Mouse (Mus musculus): ENCODE results near the gene Trim59. TPM values are rescaled to one million over a fixed set of nuclear protein-coding genes. Genes with fewer than 3 reads are reported as not detected.
A peak's percentile ranks its signal among the peaks of the same experiment; 100 is the strongest.

Gene Trim59
- 10 to 100 TPM; 10.7 to 12.9 TPM for total RNA-seq (2021)
- long read RNA-seq, experiment 1, partial matches to known transcripts, result 0 of 3 reads
- long read RNA-seq, experiment 1, other reads (novel, unspliced or antisense), result 2 of 3 reads
- long read RNA-seq, experiment 2, partial matches to known transcripts, result 0 of 7 reads
- long read RNA-seq, experiment 2, other reads (novel, unspliced or antisense), result 2 of 7 reads

DNA sequence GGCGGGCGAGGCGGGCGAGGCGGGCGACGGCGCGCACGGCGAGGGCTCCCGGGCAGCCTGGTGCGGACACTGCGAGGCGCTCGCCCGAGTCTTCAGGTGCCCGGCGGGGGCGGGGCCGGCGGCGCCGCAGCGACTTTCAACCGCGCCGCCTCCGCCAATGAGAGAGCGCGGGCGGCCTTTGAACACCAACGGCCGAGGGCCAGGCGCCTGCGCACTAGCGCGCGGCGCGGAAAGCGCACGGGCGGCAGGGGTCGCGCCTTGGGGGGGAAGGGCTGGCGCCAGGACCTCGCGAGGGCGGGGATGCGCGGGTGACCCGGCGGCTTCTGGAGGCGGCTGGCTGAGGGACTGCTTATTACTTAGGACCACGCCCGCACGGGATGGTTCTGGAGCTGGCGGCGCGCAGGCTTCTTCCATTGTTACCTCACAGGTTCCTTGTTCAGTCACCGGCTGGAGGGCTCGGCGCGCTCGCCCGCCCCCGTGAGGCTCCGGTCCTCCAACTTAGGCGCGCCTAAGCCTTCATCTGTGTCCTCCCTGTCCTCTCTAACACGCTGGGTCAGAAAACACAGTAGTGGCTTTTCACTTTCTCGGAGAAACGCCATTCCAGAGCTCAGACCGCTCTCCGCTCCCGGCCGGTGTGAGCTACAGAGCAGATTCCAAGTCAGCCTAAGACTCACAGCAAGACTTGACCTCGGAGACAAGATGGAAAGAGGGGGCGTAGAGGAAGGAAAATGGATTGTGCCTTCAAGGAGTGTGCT is at the start of gene Trim59:
Trim59 (minus strand) TSS at position 111 of the 755 bp plus-strand sequence.
- peak; percentile 23 for TF ChIP-seq CTCF (conservative IDR thresholded peaks at IDR 0.05)
- peak; percentile 79 to 81 for DNase-seq (ENCODE audit: low spot score in 2 of 2)
- peak within 1 kb of the TSS; percentile 90 for H3K4me3 ChIP-seq

DNA sequence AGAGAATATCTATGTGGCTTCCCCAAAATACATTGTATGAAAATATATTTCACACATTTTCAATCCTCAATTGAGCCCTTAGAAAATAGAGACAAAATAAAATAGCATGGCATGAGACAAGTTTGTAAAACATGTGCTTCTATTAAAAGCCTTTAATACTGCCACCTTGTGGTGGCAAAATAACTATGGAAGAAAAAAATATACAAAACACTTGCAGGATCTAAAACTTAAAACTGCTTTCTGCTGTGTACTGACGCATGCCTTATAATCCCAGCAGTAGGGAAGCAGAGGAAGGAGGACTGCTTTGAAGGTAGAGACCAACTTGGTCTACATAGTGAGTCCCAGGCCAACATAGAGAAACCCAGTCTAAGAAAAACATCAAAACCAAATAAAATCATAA is 19.4 kb upstream of the Trim59 start:
- TF ChIP-seq CTCF (conservative IDR thresholded peaks at IDR 0.05), result peak; percentile 86
- DNase-seq (ENCODE audit: low spot score in 2 of 2), result no peak
- Histone ChIP-seq H3K4me3 (no peak overlapping the region), H3K27ac (no peak overlapping the region)

More for the DNA sequence above, at the start of gene Trim59:
- H3K27ac ChIP-seq, result peak within 1 kb of the TSS; percentile 90

DNA sequence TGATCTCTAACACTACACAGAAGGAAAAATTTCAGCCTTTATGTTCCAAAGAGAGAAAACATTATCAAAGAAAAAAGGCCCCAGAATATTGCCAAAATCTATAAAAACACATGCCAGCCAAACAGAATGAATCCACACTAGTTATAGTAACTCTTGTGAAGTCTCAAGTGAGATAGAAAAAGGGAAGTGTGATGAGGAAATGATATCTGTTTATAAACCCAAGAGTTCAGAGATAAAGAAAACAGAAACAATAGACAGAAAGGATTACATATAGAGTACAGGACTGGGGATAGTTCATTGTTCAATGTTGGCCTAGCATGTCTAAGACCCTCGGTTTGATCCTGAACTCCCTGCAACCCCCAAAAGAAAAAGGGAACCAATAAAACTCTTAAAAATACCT is 18.2 kb upstream of the Trim59 start:
- H3K4me3 ChIP-seq, result no peak overlapping the region
- DNase-seq (ENCODE audit: low spot score in 2 of 2), result no peak

DNA sequence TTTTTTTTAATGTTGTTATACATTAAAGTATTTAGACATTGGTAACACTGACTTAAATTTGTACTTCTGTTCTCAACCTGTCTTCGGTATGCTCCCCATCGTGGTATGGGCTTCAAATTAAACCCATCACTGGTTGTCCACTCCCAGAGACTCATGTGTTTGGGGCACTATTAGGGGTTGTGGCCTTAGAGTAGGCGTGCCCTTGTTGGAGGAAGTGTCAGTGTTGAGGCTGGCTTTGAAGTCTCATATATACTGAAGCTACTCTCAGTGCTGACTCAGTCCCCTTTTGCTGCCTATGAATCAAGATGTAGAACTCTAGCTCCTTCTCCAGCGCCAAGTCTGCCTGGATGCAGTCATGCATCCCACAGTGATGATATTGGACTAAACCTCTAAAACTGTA is 16.1 kb upstream of the Trim59 start:
- TF ChIP-seq CTCF (conservative IDR thresholded peaks at IDR 0.05), result no peak

More for the DNA sequence above, 18.2 kb upstream of the Trim59 start:
- no peak for TF ChIP-seq CTCF (conservative IDR thresholded peaks at IDR 0.05)
- H3K27ac ChIP-seq, result no peak overlapping the region

DNA sequence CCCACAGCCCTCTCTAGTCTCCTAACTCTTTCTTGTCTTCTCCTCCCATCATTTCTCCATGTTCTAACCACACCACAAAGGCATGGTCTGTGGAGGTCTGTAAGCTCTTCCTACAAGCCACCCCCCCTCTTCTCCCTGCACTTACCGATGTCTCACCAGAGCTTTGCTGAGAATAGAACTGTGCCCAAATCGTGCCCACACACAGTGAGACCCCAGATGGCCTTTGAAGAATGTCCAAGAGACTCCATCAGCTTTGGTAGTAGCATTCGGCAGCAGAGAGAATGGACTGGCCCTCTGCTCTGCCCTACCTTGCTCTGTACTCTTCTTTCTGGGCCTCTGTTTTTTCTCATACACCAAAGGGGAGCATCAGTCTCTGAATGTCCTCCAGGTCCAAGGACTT is 11.3 kb upstream of the Trim59 start:
- no peak overlapping the region for H3K27ac ChIP-seq
- DNase-seq (ENCODE audit: low spot score in 2 of 2), result no peak
- TF ChIP-seq CTCF (conservative IDR thresholded peaks at IDR 0.05), result no peak
- no peak overlapping the region for H3K4me3 ChIP-seq

More for the DNA sequence above, 16.1 kb upstream of the Trim59 start:
- no peak overlapping the region for H3K4me3 ChIP-seq
- no peak overlapping the region for H3K27ac ChIP-seq
- DNase-seq (ENCODE audit: low spot score in 2 of 2), result no peak

DNA sequence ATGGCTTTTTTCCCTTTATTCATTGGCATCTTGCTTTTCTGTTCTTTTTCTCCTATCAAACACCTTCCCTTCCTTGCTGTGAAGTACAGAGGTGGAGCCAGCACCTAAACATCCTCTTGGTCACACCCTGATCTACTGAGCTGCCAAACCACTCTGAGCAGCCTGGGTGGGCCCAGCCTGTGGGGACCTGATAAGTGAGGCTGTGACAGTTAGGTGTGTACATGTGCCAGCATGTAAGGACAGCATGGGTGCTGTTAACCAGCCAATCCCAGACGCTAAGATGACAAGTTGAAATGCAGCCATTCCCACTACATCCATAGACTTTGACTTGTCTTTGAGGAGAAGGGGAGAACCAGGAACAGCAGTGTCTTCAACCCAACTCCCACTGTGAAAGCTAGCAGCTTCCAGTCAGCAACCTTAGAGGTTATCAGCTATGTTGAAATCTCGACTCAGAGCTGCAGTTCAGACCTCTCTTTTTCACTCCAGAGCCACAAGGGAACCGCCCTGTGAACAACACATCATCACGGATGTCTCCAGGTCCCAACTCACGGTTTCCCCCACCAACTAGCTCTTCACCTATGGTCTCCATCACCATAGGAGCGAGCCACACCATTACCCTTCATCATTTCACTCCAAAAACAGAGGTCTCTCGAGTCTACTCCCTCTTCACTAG is 10.3 kb upstream of the Trim59 start:
- TF ChIP-seq CTCF (conservative IDR thresholded peaks at IDR 0.05), result no peak
- H3K27ac ChIP-seq, result no peak overlapping the region
- DNase-seq (ENCODE audit: low spot score in 2 of 2), result no peak
- no peak overlapping the region for H3K4me3 ChIP-seq

DNA sequence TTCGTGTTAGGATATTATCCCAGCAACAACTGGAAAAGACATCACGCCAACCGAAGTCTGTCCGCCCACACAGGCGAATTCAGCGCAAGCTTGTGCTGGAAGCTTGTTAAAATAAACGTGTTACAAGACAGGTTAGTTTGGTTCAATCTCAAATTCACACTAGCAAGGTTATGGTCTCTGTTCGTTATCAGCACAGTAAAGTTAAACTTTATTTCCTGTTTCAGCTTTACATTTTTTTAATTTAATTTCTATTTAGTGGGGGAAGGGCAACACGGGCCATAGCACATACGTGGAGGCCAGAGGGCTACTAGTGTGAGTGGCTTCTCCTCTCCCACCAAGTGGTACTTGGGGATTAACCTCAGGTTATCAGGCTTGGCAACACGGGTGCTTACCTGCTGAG is 7.3 kb upstream of the Trim59 start:
- no peak for DNase-seq (ENCODE audit: low spot score in 2 of 2)
- TF ChIP-seq CTCF (conservative IDR thresholded peaks at IDR 0.05), result no peak
- Histone ChIP-seq H3K27ac (no peak overlapping the region), H3K4me3 (no peak overlapping the region)

DNA sequence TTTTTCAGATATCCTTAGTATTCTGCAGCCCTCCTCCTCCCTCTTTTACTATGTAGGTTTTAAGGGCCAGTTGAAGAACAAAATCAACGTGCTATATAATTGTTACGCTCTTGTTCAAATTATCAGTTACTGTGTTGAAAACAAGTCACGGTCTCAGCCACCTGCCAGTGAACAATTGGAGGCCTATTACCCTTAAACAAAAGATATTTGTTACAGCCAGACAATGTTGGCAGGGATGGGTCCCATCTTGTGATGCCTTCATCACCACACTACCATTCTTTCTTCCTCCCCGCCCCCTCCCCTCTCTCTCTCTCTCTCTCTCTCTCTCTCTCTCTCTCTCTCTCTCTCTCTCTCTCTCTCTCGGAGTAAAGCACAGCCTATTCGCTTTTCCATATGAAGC is 4.5 kb upstream of the Trim59 start:
- DNase-seq (ENCODE audit: low spot score in 2 of 2), result peak in 1 of 2 experiments; percentile 19
- H3K4me3 ChIP-seq, result no peak overlapping the region
- no peak for TF ChIP-seq CTCF (conservative IDR thresholded peaks at IDR 0.05)
- H3K27ac ChIP-seq, result peak overlapping the region; percentile 72; the same call in 1 of the 2 replicates

DNA sequence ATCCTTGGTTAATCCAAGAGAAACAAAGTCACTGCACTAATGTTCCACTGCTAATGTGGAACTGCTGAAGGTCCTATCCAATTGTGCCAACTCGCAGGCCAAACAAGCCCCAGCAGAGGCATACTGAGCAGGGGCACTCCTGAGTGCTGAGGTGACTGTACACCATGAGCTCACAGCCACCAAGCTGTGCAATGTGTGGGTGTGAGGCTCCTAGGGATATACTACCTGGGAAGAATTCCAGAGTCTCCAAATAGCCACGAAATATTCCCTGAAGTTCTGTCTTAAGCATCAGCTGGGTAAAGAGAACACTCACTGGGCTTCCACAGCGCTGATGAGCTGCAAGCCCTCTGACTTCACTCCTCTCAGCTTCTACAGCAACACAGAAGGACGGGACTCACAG is 3.1 kb upstream of the Trim59 start:
- H3K27ac ChIP-seq, result peak overlapping the region; percentile 72
- no peak for TF ChIP-seq CTCF (conservative IDR thresholded peaks at IDR 0.05)
- DNase-seq (ENCODE audit: low spot score in 2 of 2), result no peak
- no peak overlapping the region for H3K4me3 ChIP-seq

DNA sequence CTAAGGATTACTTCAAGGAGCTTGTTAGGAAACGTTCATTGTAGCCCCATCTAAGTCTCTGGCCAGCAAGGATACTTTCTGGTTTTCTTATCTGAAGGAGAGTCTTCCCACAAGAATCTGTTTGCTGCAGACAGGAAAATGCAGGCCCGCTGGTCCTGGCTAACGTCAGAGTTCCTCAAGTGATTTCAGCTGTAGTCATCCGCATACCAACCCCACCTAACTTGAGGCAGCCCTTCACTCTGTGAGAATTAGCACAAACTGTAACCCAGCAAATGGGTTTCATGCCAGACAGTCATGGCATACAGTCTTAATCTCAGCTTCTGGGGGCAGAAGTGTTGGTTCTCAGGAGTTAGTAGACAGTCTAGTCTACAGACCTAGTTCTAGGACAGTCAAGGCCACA is 2.0 kb upstream of the Trim59 start:
- peak overlapping the region; percentile 90; the same call in 1 of the 2 replicates for H3K27ac ChIP-seq
- TF ChIP-seq CTCF (conservative IDR thresholded peaks at IDR 0.05), result no peak
- no peak for DNase-seq (ENCODE audit: low spot score in 2 of 2)
- H3K4me3 ChIP-seq, result no peak overlapping the region

DNA sequence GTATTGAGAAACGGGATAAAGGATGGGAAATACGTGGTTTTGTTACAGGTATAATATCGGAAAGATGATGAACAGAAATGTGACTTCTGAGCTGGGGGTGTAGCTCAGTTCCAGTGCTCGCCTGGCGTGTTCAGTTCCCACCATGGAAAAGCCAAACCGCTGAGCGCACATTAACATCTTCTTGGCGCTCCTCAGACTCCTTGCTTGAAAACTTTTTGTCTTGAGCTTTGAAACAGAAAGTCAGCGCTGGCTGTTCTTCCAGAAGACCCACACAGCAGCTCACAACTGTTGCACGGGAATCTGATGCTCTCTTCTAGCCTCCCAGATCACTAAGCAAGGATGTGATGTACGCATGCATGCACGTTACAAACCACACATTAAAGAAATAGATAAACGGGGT is 1.2 kb upstream of the Trim59 start:
- TF ChIP-seq CTCF (conservative IDR thresholded peaks at IDR 0.05), result no peak
- H3K4me3 ChIP-seq, result peak overlapping the region; percentile 90

DNA sequence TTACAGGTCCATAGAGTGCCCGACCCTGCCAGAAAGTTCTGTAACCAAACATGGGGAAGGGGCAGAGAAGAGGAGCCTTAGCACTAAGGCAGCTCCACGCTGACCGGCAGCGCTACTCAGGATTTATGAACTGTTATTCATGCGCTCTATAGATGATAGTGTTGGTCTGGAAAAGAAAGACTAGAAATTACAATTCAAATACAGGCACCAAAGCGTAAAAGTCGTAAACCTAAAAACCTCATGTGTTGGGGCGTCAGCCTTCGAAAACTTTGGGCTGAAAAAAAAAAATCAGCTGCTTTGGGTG is 797 bp upstream of the Trim59 start:
- TF ChIP-seq CTCF (conservative IDR thresholded peaks at IDR 0.05), result no peak
- Histone ChIP-seq H3K27ac (peak overlapping the region; percentile 90), H3K4me3 (peak overlapping the region; percentile 90)
- no peak for DNase-seq (ENCODE audit: low spot score in 2 of 2)

More for the DNA sequence above, 1.2 kb upstream of the Trim59 start:
- DNase-seq (ENCODE audit: low spot score in 2 of 2), result no peak
- H3K27ac ChIP-seq, result peak overlapping the region; percentile 90

DNA sequence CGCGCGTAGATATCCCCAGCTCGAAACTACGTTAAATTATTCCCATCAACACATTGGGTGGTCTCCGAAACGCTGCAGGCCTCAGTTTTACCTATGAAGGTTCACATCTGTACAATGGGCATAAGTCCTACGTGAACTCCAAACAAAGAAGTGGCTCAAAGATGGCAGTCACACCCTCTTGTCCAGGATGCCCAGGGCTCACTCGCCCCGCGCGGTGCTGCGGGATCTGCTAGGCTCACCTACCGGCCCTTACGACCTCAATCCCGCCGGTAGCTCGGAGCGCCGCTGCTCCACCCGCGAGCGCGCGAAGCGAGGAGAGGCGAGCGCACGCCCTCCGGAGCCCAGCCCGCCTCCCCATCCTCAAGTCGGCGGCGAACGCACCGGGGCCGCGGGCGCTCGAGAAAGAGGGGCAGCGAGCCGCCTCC is 376 bp downstream of the Trim59 start:
- no peak for TF ChIP-seq CTCF (conservative IDR thresholded peaks at IDR 0.05)
- no peak for DNase-seq (ENCODE audit: low spot score in 2 of 2)
- peak overlapping the region; percentile 90 for H3K27ac ChIP-seq
- peak overlapping the region; percentile 90 for H3K4me3 ChIP-seq

Data from layer of hippocampus, adult 2 months (tissue).